Mouse (Mus musculus) stomach, postnatal 0 days (tissue): ENCODE results near the gene Unc5cl. TPM values are rescaled to one million over a fixed set of nuclear protein-coding genes. Genes with fewer than 3 reads are reported as not detected.
A peak's percentile ranks its signal among the peaks of the same experiment; 100 is the strongest.

Experiments
- ATAC-seq: fragments of 200-750 bp; cut with Nextera tagmentation; 2 replicates; pipeline ENCODE4 v1.8.0; 2017; ENCODE audit not compliant: low FRiP score, low TSS enrichment
- DNase-seq: peaks from one replicate; pipeline ENCODE4 v3.0.0-alpha.2; 2016; ENCODE audit warnings: low spot score
- H3K27ac ChIP-seq: fragments of 300-500 bp; sonication (generic); replicated peaks from 2 replicates; pipeline ENCODE4 v1.5.1; 2014; ENCODE audit warnings: mild to moderate bottlenecking, control low read depth
- H3K27me3 ChIP-seq: fragments of 300-500 bp; sonication (generic); 2 replicates; pipeline ENCODE4 v1.6.1; 2014; ENCODE audit warnings: low read length; ENCODE audit not compliant: control insufficient read depth, insufficient read depth
- H3K36me3 ChIP-seq: fragments of 300-500 bp; sonication (generic); 2 replicates; pipeline ENCODE4 v1.6.1; 2014; ENCODE audit warnings: low read length, mixed read lengths; ENCODE audit not compliant: control insufficient read depth, insufficient read depth
- H3K4me1 ChIP-seq: fragments of 300-500 bp; sonication (generic); replicated peaks from 2 replicates; pipeline ENCODE4 v1.6.1; 2014; ENCODE audit warnings: antibody characterized with exemption; ENCODE audit not compliant: control insufficient read depth, insufficient read depth
- H3K4me2 ChIP-seq: fragments of 300-500 bp; sonication (generic); replicated peaks from 2 replicates; pipeline ENCODE4 v1.6.1; 2014; ENCODE audit warnings: low read depth, mild to moderate bottlenecking, control low read depth, moderate library complexity
- H3K4me3 ChIP-seq: fragments of 300-500 bp; sonication (generic); 2 replicates; pipeline ENCODE4 v1.5.1; 2014; ENCODE audit warnings: low read depth, low read length, control low read depth
- H3K9ac ChIP-seq: fragments of 300-500 bp; sonication (generic); 2 replicates; pipeline ENCODE4 v1.6.1; 2014; ENCODE audit warnings: mild to moderate bottlenecking, low read length, control low read depth, mixed read lengths
- H3K9me3 ChIP-seq: fragments of 300-500 bp; sonication (generic); 2 replicates; pipeline ENCODE4 v1.6.1; 2016; ENCODE audit warnings: low read length; ENCODE audit not compliant: control insufficient read depth
- CTCF ChIP-seq: IDR thresholded peaks from 2 replicates; pipeline ENCODE4 v1.5.1; 2016; ENCODE audit warnings: antibody characterized with exemption, low read depth, mild to moderate bottlenecking, moderate library complexity
- EP300 ChIP-seq: optimal IDR thresholded peaks from 2 replicates; pipeline ENCODE3; 2016; ENCODE audit warnings: antibody characterized with exemption
- WGBS: fragments of 180-500 bp; shearing (Covaris S2); extraction: QIAGEN DNeasy Blood & Tissue Kit; methylation state at CpG from one replicate; pipeline ENCODE4 v1.1.7; 2014; 5-methylcytosine and 5-hydroxymethylcytosine counted together
- polyA plus RNA-seq: library from polyadenylated mRNA; unstranded; fragments of >200 nt; fragmentation: Nextera tagmentation; extraction: Ambion mirVana; gene quantifications from 2 replicates; pipeline ENCODE4 v1.2.1, GENCODE M21; 2015

Unc5cl gene
- polyA plus RNA-seq = 3.3 and 3.5 TPM in 2 replicates

DNA sequence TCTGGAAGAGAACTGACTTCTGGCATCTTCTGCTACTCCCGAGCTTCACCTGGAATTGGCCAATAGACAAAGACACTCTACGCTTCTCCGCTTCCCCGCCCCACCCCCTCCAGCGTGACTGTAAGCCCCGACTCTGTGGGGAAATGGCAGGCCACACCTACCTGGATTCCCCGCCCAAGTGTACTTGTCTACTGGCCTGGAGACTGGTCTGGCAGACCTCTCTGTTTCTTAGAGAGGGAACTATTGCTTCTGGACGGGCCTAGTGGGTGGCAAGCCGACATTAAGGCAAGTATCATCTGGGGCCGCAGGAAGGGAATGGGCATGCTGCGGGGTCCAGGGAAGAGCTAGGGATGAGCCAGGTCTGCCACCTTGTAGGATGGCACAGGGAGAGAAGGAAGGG lies at the start of gene Unc5cl:
Gene Unc5cl (plus strand): TSS at position 214 of the 400 bp plus-strand sequence.
- H3K9ac ChIP-seq = no peak within 1 kb of the TSS
- H3K4me2 ChIP-seq = peak within 1 kb of the TSS; percentile 38
- ATAC-seq (peak; percentile 55), DNase-seq (peak; percentile 74)
- H3K27ac ChIP-seq = no peak within 1 kb of the TSS; the same call in 1 of the 2 replicates
- H3K4me3 ChIP-seq = peak within 1 kb of the TSS; percentile 6; the same call in 1 of the 2 replicates
- H3K9me3 ChIP-seq = no peaks in the 10 kb centered on the region
- WGBS = 48% methylated on average over 11 of the region's 11 CpGs
- H3K36me3 ChIP-seq = no peaks in the 10 kb centered on the region
- TF ChIP-seq EP300 (no peak), CTCF (no peak)
- H3K27me3 ChIP-seq = no peaks in the 10 kb centered on the region
- 0 out of 2 replicates have a peak, but pooled peaks cover 3% of the 10 kb centered on the region for H3K4me1 ChIP-seq

DNA sequence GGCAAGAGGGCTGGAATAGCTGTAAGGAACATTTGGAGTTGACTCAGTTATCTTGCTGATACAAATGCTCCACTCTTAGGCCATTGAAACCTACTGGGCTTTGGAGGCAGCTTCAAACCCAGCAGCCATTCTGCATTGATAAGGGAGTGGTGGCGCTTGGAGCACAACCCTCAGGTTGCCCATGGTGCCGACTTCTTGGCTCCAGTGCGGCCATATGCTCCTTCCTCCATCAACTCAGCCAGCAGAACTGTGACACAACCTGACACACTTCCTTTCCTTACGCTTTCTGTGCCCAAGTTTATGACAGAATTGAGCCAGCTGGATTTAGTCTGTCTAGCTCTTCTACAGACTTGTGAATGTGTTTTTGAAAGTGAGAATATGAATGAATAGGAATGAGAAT lies 47.5 kb upstream of the Unc5cl start:
- Histone ChIP-seq H3K9ac (no peak overlapping the region), H3K4me1 (peaks cover 2% of the 10 kb centered on the region; the same call in 1 of the 2 replicates), H3K36me3 (no peaks in the 10 kb centered on the region; the same call in 1 of the 2 replicates), H3K27me3 (no peaks in the 10 kb centered on the region), H3K9me3 (no peaks in the 10 kb centered on the region), H3K4me3 (no peak overlapping the region), H3K4me2 (no peak overlapping the region), H3K27ac (no peak overlapping the region)
- 76% methylated on average over 4 of the region's 4 CpGs for WGBS
- TF ChIP-seq CTCF (no peak), EP300 (no peak)
- ATAC-seq (no peak), DNase-seq (no peak)

DNA sequence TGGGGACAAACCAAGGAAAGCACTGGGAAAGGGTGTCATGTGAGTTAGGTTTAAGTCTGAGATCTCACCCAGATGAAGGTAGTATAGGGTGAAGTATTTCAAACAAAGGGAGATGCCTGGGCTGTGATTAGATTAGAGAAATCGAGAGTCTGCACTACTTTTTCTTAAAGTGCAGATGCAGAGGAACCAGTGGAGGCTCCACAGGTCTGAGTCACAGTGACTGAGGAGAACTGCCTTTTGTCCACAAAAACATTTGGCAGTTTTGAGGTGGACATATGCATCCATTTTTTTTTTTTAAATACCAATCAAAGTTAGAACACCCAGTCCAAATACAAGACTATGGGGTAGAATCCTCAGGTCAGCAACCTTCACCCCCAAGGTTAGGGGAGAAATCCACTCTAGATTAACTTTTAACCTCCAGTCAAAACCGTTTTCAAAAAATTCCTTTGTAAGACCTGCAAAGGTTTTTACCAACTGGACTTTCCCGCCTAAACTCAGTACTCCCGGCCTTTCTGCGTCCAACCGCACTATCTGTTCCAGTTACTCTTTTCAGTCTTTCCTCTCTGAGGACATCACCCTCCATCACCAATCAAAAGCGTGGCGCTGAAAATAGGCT lies 46.7 kb upstream of the Unc5cl start:
- Histone ChIP-seq H3K9me3 (no peaks in the 10 kb centered on the region), H3K4me1 (peaks cover 2% of the 10 kb centered on the region; the same call in 1 of the 2 replicates), H3K36me3 (no peaks in the 10 kb centered on the region; the same call in 1 of the 2 replicates), H3K9ac (peak overlapping the region; percentile 99), H3K27me3 (no peaks in the 10 kb centered on the region), H3K4me2 (peak overlapping the region; percentile 77), H3K4me3 (peak overlapping the region; percentile 80), H3K27ac (peak overlapping the region; percentile 100)
- WGBS = 3% methylated on average over 8 of the region's 8 CpGs
- ATAC-seq = no peak
- TF ChIP-seq EP300 (no peak), CTCF (no peak)
- DNase-seq = no peak

- Histone ChIP-seq H3K4me1 (peaks cover 2% of the 10 kb centered on the region; the same call in 1 of the 2 replicates), H3K9ac (peak overlapping the region; percentile 99), H3K27ac (peak overlapping the region; percentile 100), H3K4me2 (peak overlapping the region; percentile 77), H3K4me3 (peak overlapping the region; percentile 80), H3K9me3 (no peaks in the 10 kb centered on the region), H3K27me3 (no peaks in the 10 kb centered on the region), H3K36me3 (peaks cover 2% of the 10 kb centered on the region; the same call in 1 of the 2 replicates)
- peak; percentile 34 for ATAC-seq
- TF ChIP-seq CTCF (no peak), EP300 (no peak)
- peak; percentile 84 for DNase-seq
- under 1% methylated on average over 45 of the region's 47 CpGs for whole genome bisulfite sequencing
Observed at GRCm38 (mm10) chr17:48408526-48409291, 46.0 kb upstream of the Unc5cl start.

DNA sequence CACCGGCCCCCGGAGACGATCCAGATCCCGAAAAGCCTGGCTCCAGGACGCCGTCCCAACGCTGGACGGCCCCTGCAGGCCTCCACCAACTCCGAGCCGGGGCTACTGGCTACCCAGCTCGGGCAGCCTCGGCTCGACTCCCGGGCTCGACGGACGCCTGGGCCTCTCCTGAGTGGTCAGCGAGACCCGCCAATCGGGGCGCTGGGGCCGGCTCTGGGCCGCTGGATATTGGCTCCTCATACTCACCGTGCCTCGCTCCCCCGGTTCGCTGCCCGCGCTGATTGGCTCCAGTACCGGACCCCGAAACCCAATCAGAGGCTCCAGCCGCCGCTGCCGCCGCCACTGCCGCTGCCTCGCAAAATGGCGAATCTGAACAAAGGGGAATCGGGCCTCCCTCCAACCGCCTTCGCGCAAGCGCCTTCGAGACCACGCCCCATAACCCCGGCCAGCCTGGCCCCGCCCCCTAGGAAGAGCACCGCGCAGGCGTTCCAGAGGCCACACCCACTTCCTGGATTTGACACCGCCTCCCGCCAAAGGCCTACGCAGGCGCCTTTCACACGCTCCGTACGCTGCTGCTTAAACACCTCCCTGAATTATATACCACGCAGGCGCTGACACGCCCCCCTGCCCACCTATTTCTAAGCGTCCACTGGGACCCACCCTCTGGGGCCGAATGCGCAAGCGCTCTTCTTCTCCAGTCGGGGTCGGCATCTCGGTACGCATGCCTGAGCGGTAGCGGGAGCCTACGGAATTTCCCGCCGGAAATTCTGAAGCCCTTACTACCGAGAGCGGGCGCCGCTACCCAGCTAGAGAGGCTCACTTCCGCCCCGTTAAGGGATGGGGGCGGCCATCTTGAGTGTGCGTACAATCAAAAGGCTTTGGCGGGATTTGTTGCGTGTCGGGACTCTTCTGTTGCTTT lies 45.1 kb upstream of the Unc5cl start, which contains the start of the genes Nfya and Oard1:
Gene Nfya (minus strand): TSS at position 527 of the 919 bp plus-strand sequence.
Gene Oard1 (plus strand): TSS at position 635 of the 919 bp plus-strand sequence.
- peak within 1 kb of the TSS; percentile 80 for H3K4me3 ChIP-seq
- DNase-seq = peak; percentile 100
- no peaks in the 10 kb centered on the region for H3K9me3 ChIP-seq
- H3K4me1 ChIP-seq = peaks cover 2% of the 10 kb centered on the region; the same call in 1 of the 2 replicates
- peaks cover 2% of the 10 kb centered on the region; the same call in 1 of the 2 replicates for H3K36me3 ChIP-seq
- H3K27ac ChIP-seq = peak within 1 kb of the TSS; percentile 100
- TF ChIP-seq CTCF (peak; percentile 31), EP300 (peak; percentile 33)
- peak within 1 kb of the TSS; percentile 99 for H3K9ac ChIP-seq
- under 1% methylated on average over 70 of the region's 84 CpGs for WGBS
- no peaks in the 10 kb centered on the region for H3K27me3 ChIP-seq
- H3K4me2 ChIP-seq = peak within 1 kb of the TSS; percentile 80
- ATAC-seq = peak; percentile 96
